Mouse (Mus musculus) embryonic facial prominence, embryonic 11.5 days (tissue): ENCODE measurements around the gene Kcnb1. TPM values are rescaled to one million over a fixed set of nuclear protein-coding genes. Genes with fewer than 3 reads are reported as not detected.
"Not testable (repeated sequence)": the region's sequence is repeated elsewhere in the genome, so short reads cannot be mapped to it uniquely, and the experiment has no call there.

ENCODE experiments used
- ATAC-seq: fragments of 200-750 bp; cut with Nextera tagmentation; replicated peaks from 2 replicates; pipeline ENCODE4 v1.8.0; 2017; ENCODE audit warnings: low read depth; ENCODE audit not compliant: insufficient number of reproducible peaks, low FRiP score, low TSS enrichment
- DNase-seq: peaks from one replicate; pipeline ENCODE4 v3.0.0-alpha.2; 2015; ENCODE audit warnings: low spot score
- H3K27ac ChIP-seq: fragments of 300-500 bp; sonication (generic); replicated peaks from 2 replicates; pipeline ENCODE4 v1.5.1; 2014; ENCODE audit warnings: mild to moderate bottlenecking, low read depth, low read length, control low read depth
- H3K27me3 ChIP-seq: fragments of 300-500 bp; sonication (generic); 2 replicates; pipeline ENCODE4 v1.6.1; 2014; ENCODE audit warnings: mild to moderate bottlenecking, low read length, moderate library complexity, mixed read lengths; ENCODE audit not compliant: control insufficient read depth, insufficient read depth
- H3K36me3 ChIP-seq: fragments of 300-500 bp; sonication (generic); replicated peaks from 2 replicates; pipeline ENCODE4 v1.6.1; 2014; ENCODE audit warnings: low read depth, mild to moderate bottlenecking, low read length, moderate library complexity, mixed read lengths; ENCODE audit not compliant: control insufficient read depth, insufficient read depth
- H3K4me1 ChIP-seq: fragments of 300-500 bp; sonication (generic); 2 replicates; pipeline ENCODE4 v1.6.1; 2014; ENCODE audit warnings: low read length, mixed read lengths; ENCODE audit not compliant: control insufficient read depth, insufficient read depth
- H3K4me2 ChIP-seq: fragments of 300-500 bp; sonication (generic); 2 replicates; pipeline ENCODE4 v1.6.1; 2014; ENCODE audit warnings: low read depth, mild to moderate bottlenecking, control low read depth, low read length, moderate library complexity
- H3K4me3 ChIP-seq: fragments of 300-500 bp; sonication (generic); 2 replicates; pipeline ENCODE4 v1.5.1; 2014; ENCODE audit warnings: low read depth, low read length, control low read depth
- H3K9ac ChIP-seq: fragments of 300-500 bp; sonication (generic); replicated peaks from 2 replicates; pipeline ENCODE4 v1.6.1; 2014; ENCODE audit warnings: mild to moderate bottlenecking, control low read depth, low read length
- H3K9me3 ChIP-seq: fragments of 300-500 bp; sonication (generic); replicated peaks from 2 replicates; pipeline ENCODE4 v1.6.1; 2016; ENCODE audit warnings: mild to moderate bottlenecking, low read length, inconsistent platforms, mixed read lengths; ENCODE audit not compliant: control insufficient read depth
- WGBS: fragments of 180-500 bp; shearing (Covaris S2); extraction: QIAGEN DNeasy Blood & Tissue Kit; methylation state at CpG from one replicate; pipeline ENCODE4 v1.1.7; 2014; 5-methylcytosine and 5-hydroxymethylcytosine counted together
- polyA plus RNA-seq: library from polyadenylated mRNA; unstranded; fragments of >200 nt; fragmentation: Nextera tagmentation; extraction: Ambion mirVana; gene quantifications from 2 replicates; pipeline ENCODE4 v1.2.1, GENCODE M21; 2014

Kcnb1 gene
- polyA plus RNA-seq, 1 experiment from 2014 or later = 0.39 TPM

GRCm38 (mm10) chr2:167213076-167213475 is 23.1 kb upstream of the Kcnb1 start:
- no peak for ATAC-seq
- Histone ChIP-seq H3K27ac (no peak overlapping the region), H3K4me1 (no peaks in the 10 kb centered on the region), H3K9ac (no peak overlapping the region), H3K9me3 (no peaks in the 10 kb centered on the region), H3K27me3 (no peaks in the 10 kb centered on the region), H3K4me3 (no peak overlapping the region), H3K36me3 (no peaks in the 10 kb centered on the region), H3K4me2 (no peak overlapping the region)
- no peak for DNase-seq
- 88% methylated on average over 3 of the region's 3 CpGs for WGBS

- ATAC-seq = no peak
- H3K36me3 ChIP-seq = no peaks in the 10 kb centered on the region; the same call in 1 of the 2 replicates
Measured at GRCm38 (mm10) chr2:167212551-167212950, 22.6 kb upstream of the Kcnb1 start.

GRCm38 (mm10) chr2:167212089-167212488 is 22.1 kb upstream of the Kcnb1 start:
- no peaks in the 10 kb centered on the region; the same call in 1 of the 2 replicates for H3K36me3 ChIP-seq
- ATAC-seq (no peak), DNase-seq (no peak)
- no peak overlapping the region for H3K4me3 ChIP-seq
- no peaks in the 10 kb centered on the region for H3K9me3 ChIP-seq
- H3K9ac ChIP-seq = no peak overlapping the region
- WGBS = 85% methylated on average over 3 of the region's 3 CpGs
- H3K4me1 ChIP-seq = no peaks in the 10 kb centered on the region
- H3K4me2 ChIP-seq = no peak overlapping the region
- no peak overlapping the region for H3K27ac ChIP-seq
- no peaks in the 10 kb centered on the region for H3K27me3 ChIP-seq

More at GRCm38 (mm10) chr2:167212551-167212950, 22.6 kb upstream of the Kcnb1 start:
- Histone ChIP-seq H3K9me3 (no peaks in the 10 kb centered on the region), H3K27me3 (no peaks in the 10 kb centered on the region), H3K4me1 (no peaks in the 10 kb centered on the region), H3K9ac (no peak overlapping the region), H3K27ac (no peak overlapping the region), H3K4me2 (no peak overlapping the region), H3K4me3 (no peak overlapping the region)
- WGBS = 93% methylated on average over 6 of the region's 6 CpGs
- no peak for DNase-seq

- 87% methylated on average over 9 of the region's 9 CpGs for WGBS
- no peaks in the 10 kb centered on the region; the same call in 1 of the 2 replicates for H3K36me3 ChIP-seq
- no peak for ATAC-seq
- no peak for DNase-seq
- no peak overlapping the region for H3K4me2 ChIP-seq
- H3K27me3 ChIP-seq = no peaks in the 10 kb centered on the region
- no peaks in the 10 kb centered on the region for H3K4me1 ChIP-seq
- no peak overlapping the region for H3K4me3 ChIP-seq
- no peaks in the 10 kb centered on the region for H3K9me3 ChIP-seq
- no peak overlapping the region for H3K9ac ChIP-seq
- no peak overlapping the region for H3K27ac ChIP-seq
Measured at GRCm38 (mm10) chr2:167209900-167210299, 19.9 kb upstream of the Kcnb1 start.

GRCm38 (mm10) chr2:167208984-167209383 is 19.0 kb upstream of the Kcnb1 start:
- H3K4me1 ChIP-seq = no peaks in the 10 kb centered on the region
- 91% methylated on average over 3 of the region's 3 CpGs for WGBS
- no peaks in the 10 kb centered on the region; the same call in 1 of the 2 replicates for H3K36me3 ChIP-seq
- no peak overlapping the region for H3K9ac ChIP-seq
- H3K27ac ChIP-seq = no peak overlapping the region
- no peaks in the 10 kb centered on the region for H3K27me3 ChIP-seq
- no peak overlapping the region for H3K4me3 ChIP-seq
- no peak for DNase-seq
- no peaks in the 10 kb centered on the region for H3K9me3 ChIP-seq
- ATAC-seq = no peak
- no peak overlapping the region for H3K4me2 ChIP-seq

- H3K9me3 ChIP-seq = no peaks in the 10 kb centered on the region
- DNase-seq (no peak), ATAC-seq (no peak)
- peaks cover 4% of the 10 kb centered on the region; the same call in 1 of the 2 replicates for H3K4me1 ChIP-seq
- no peak overlapping the region for H3K4me2 ChIP-seq
- 89% methylated on average over 18 of the region's 18 CpGs for WGBS
- no peak overlapping the region for H3K4me3 ChIP-seq
- no peaks in the 10 kb centered on the region; the same call in 1 of the 2 replicates for H3K36me3 ChIP-seq
- no peaks in the 10 kb centered on the region for H3K27me3 ChIP-seq
- no peak overlapping the region for H3K9ac ChIP-seq
- H3K27ac ChIP-seq = no peak overlapping the region
Measured at GRCm38 (mm10) chr2:167205918-167206629, 16.1 kb upstream of the Kcnb1 start.

GRCm38 (mm10) chr2:167204686-167205085 is 14.7 kb upstream of the Kcnb1 start:
- H3K9ac ChIP-seq, H3K27ac ChIP-seq, H3K9me3 ChIP-seq, H3K4me3 ChIP-seq, H3K36me3 ChIP-seq, ATAC-seq, H3K4me2 ChIP-seq, DNase-seq, H3K27me3 ChIP-seq, H3K4me1 ChIP-seq: not testable (repeated sequence)
- WGBS = 83% methylated on average over 5 of the region's 5 CpGs

- ATAC-seq = no peak
- H3K4me1 ChIP-seq = peaks cover 4% of the 10 kb centered on the region; the same call in 1 of the 2 replicates
- no peaks in the 10 kb centered on the region for H3K9me3 ChIP-seq
- H3K4me2 ChIP-seq = no peak overlapping the region
- H3K27ac ChIP-seq = no peak overlapping the region
- DNase-seq = no peak
- no peaks in the 10 kb centered on the region for H3K27me3 ChIP-seq
- WGBS = 74% methylated on average over 7 of the region's 7 CpGs
- no peak overlapping the region for H3K9ac ChIP-seq
- no peaks in the 10 kb centered on the region; the same call in 1 of the 2 replicates for H3K36me3 ChIP-seq
- H3K4me3 ChIP-seq = no peak overlapping the region
Measured at GRCm38 (mm10) chr2:167203505-167204166, 13.7 kb upstream of the Kcnb1 start.
